In the genomic region with DNA sequence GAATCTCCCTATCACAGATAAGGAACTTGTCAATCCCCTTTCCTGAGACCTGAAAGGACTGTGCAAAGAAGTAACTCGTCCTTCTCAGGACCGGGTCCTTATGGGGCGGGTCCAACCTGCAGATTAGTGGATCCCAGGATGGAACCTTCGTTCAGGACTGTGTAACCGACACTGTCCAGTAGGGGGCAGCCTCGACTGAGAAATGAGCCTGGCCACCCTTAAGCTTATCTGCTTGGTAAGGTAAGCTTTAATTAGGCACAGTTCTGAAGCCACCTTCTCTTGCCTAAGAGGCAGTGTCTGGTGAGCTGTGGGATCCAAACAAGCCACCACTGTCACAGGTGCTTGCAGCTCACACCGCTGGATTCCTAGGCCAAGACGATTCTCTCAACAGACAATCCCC, we compare ENCODE assay signal across 9 mouse cellular contexts. TPM values are rescaled to one million over a fixed set of nuclear protein-coding genes. Genes with fewer than 3 reads are reported as not detected.
DNase-seq lines count a peak whose midpoint lies in the region; ATAC-seq and TF ChIP-seq lines count a peak whose summit lies in the region.
"Had no signal": no experiment of that assay in that cellular context is flagged by ENCODE, and none has a peak within 500 bp of the region (broad histone marks: within the 10 kb centered on the region; RNA-seq: fewer than 3 reads in every experiment).

No protein-coding gene starts in this region.

- H3K9ac ChIP-seq in forebrain, embryonic 12.5 days: no peak overlapping the region
- H3K9ac ChIP-seq: hindbrain, embryonic 15.5 days had no signal

- no peak for TF ChIP-seq POLR2A in brain, embryonic 14.5 days (IDR thresholded peaks at IDR 0.05; ENCODE audit: borderline replicate concordance, extremely low read depth, insufficient read depth, insufficient read length, poor library complexity, severe bottlenecking)

- H3K36me3 ChIP-seq in forebrain, embryonic 12.5 days (replicated peaks): no peaks in the 10 kb centered on the region
- H3K36me3 ChIP-seq: hindbrain, embryonic 15.5 days had no signal

- no peak overlapping the region for H3K27ac ChIP-seq in forebrain, embryonic 12.5 days
- H3K27ac ChIP-seq: hindbrain, embryonic 15.5 days had no signal

- H3K9me3 ChIP-seq in forebrain, embryonic 12.5 days: no peaks in the 10 kb centered on the region
- H3K9me3 ChIP-seq: hindbrain, embryonic 15.5 days had no signal

- peak; percentile 94 for TF ChIP-seq CTCF in brain, embryonic 14.5 days (IDR thresholded peaks at IDR 0.05; ENCODE audit: borderline replicate concordance, extremely low read depth, insufficient read depth, insufficient read length)

- H3K27me3 ChIP-seq in forebrain, embryonic 12.5 days: no peaks in the 10 kb centered on the region
- H3K27me3 ChIP-seq: hindbrain, embryonic 15.5 days had no signal

- H3K4me3 ChIP-seq in forebrain, embryonic 12.5 days (replicated peaks): no peak overlapping the region
- H3K4me3 ChIP-seq: hindbrain, embryonic 15.5 days had no signal

- ATAC-seq in forebrain, embryonic 12.5 days (ENCODE audit: low FRiP score): peak; percentile 67; the same call in 1 of the 2 replicates

- no peak overlapping the region for H3K4me2 ChIP-seq in forebrain, embryonic 12.5 days
- H3K4me2 ChIP-seq: hindbrain, embryonic 15.5 days had no signal

- intact Hi-C loops in heart, postnatal 14 days (cut with DNase I): loop anchor here (1.0 to 5.0 kb wide), 3 partner anchors 79 to 142 kb away; no protein-coding TSS in a partner anchor

- H3K4me1 ChIP-seq in forebrain, embryonic 12.5 days: peaks cover 6% of the 10 kb centered on the region

- peak; percentile 79 for DNase-seq in ES-CJ7 (ENCODE audit: low read depth, low spot score)
- peak; percentile 82 for DNase-seq in brain, embryonic 14.5 days (ENCODE audit: low read depth)
- DNase-seq in heart, postnatal 14 days: peak; percentile 83 to 92
- DNase-seq in layer of hippocampus, adult 11-12 months (ENCODE audit: low spot score): peak; percentile 85
- DNase-seq in lung, adult 18-20 months: peak; percentile 73 to 77
- peak; percentile 85 for DNase-seq in ovary, postnatal 14 days (ENCODE audit: low spot score)
- DNase-seq in thymus, postnatal 14 days: peak; percentile 83

- WGBS in forebrain, embryonic 12.5 days: 13% methylated on average over 8 of the region's 8 CpGs

RNA-seq across cellular contexts. Expression of a gene that starts 24.8 kb away (rescaled TPM):
- 0.26 and 0.32 TPM in 2 replicates for polyA plus RNA-seq in brain, embryonic 14.5 days (2012; rRNA removed)
- polyA plus RNA-seq in forebrain, embryonic 12.5 days (2016; fragmentation: Nextera tagmentation; extraction: Ambion mirVana): not detected in 2 replicates
- not detected for total RNA-seq in heart, postnatal 14 days (2021)
- polyA plus RNA-seq: hindbrain, embryonic 15.5 days had no signal

RNA-seq across cellular contexts. Expression of a gene that starts 34.8 kb away (rescaled TPM):
- 9.5 and 15.7 TPM in 2 replicates for polyA plus RNA-seq in brain, embryonic 14.5 days (2012; rRNA removed)
- 9.7 and 11.1 TPM in 2 replicates for polyA plus RNA-seq in forebrain, embryonic 12.5 days (2016; fragmentation: Nextera tagmentation; extraction: Ambion mirVana)
- 1 to 10 TPM; 6.7 to 6.8 TPM for total RNA-seq in heart, postnatal 14 days (2021)
